Mouse (Mus musculus): ENCODE measurements at regions not wholly inside any gene's neighbourhood (a gene's known extent, or its start where the extent isn't known, plus 50 kb on each side); places are given as distances from the start of the nearest gene placed in this dataset.

DNA sequence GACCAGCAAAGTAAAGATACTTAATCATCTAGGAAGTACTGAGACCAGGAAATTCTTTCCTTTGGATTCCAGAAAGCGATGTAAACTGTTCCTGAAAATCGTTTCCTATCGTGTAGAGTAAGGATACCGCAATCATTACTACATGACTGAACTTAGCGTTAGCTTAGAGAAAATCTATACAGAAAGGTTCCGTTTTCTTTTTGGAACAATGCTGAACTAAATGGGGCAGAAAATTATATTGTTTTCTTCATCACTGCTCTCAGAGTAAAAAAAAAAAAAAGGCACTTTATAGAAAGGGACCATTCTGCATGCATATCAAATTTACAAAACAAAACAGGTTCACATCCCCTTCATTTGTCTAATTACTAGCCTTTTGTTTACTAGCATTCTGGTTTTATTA lies 713.0 kb downstream of the Rfpl4b start:
- no peak overlapping the region for H3K9ac ChIP-seq (ENCODE audit: low read depth, poor library complexity, severe bottlenecking)
- TF ChIP-seq CTCF (IDR thresholded peaks at IDR 0.05; ENCODE audit: low read depth, low read length): no peak
- TF ChIP-seq POLR2A (IDR thresholded peaks at IDR 0.05; ENCODE audit: insufficient read depth, low read length): no peak
- no peak for TF ChIP-seq EP300 (IDR thresholded peaks at IDR 0.05; ENCODE audit: insufficient read depth, low read depth, low read length)
- H3K4me1 ChIP-seq (ENCODE audit: control insufficient read depth, insufficient read depth, low read length): no peaks in the 10 kb centered on the region
- no peaks in the 10 kb centered on the region for H3K36me3 ChIP-seq (ENCODE audit: control insufficient read depth, insufficient read depth, low read length, poor library complexity, severe bottlenecking)
- H3K27me3 ChIP-seq (ENCODE audit: control insufficient read depth, insufficient read depth, low read length, poor library complexity, severe bottlenecking): no peaks in the 10 kb centered on the region
- H3K27ac ChIP-seq (ENCODE audit: insufficient read depth, low read length): no peak overlapping the region
- no peak overlapping the region for H3K4me3 ChIP-seq (ENCODE audit: low read depth, low read length)
- H3K9me3 ChIP-seq (replicated peaks; ENCODE audit: control insufficient read depth, insufficient read depth, low read length, poor library complexity, severe bottlenecking): no peaks in the 10 kb centered on the region

DNA sequence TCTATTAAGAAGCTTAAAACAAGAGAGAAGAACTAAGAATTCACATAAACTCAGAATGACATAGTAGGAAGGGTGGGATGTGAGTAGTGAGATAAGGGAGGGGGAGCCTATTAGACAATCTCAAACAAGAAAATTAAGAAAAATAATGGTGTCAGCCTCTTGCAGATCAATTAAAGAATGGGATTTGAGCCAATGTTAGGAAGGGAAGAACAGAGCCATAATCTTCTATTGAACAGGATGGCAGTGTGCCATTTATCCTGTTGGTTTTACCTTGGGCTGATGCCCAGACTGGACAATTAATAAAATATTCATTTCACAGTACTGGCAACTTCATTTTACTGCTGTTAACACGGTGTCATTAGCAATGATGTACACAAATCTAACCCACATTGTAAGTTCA lies 718.0 kb downstream of the Rfpl4b start:
- Histone ChIP-seq H3K27me3 (ENCODE audit: control insufficient read depth, insufficient read depth, low read length, poor library complexity, severe bottlenecking) (no peaks in the 10 kb centered on the region), H3K27ac (ENCODE audit: insufficient read depth, low read length) (no peak overlapping the region), H3K4me3 (ENCODE audit: low read depth, low read length) (no peak overlapping the region), H3K4me1 (ENCODE audit: control insufficient read depth, insufficient read depth, low read length) (no peaks in the 10 kb centered on the region), H3K9me3 (replicated peaks; ENCODE audit: control insufficient read depth, insufficient read depth, low read length, poor library complexity, severe bottlenecking) (no peaks in the 10 kb centered on the region), H3K9ac (ENCODE audit: low read depth, poor library complexity, severe bottlenecking) (no peak overlapping the region), H3K36me3 (ENCODE audit: control insufficient read depth, insufficient read depth, low read length, poor library complexity, severe bottlenecking) (no peaks in the 10 kb centered on the region)
- no peak for TF ChIP-seq EP300 (IDR thresholded peaks at IDR 0.05; ENCODE audit: insufficient read depth, low read depth, low read length)
- TF ChIP-seq POLR2A (IDR thresholded peaks at IDR 0.05; ENCODE audit: insufficient read depth, low read length): no peak
- TF ChIP-seq CTCF (IDR thresholded peaks at IDR 0.05; ENCODE audit: low read depth, low read length): no peak

DNA sequence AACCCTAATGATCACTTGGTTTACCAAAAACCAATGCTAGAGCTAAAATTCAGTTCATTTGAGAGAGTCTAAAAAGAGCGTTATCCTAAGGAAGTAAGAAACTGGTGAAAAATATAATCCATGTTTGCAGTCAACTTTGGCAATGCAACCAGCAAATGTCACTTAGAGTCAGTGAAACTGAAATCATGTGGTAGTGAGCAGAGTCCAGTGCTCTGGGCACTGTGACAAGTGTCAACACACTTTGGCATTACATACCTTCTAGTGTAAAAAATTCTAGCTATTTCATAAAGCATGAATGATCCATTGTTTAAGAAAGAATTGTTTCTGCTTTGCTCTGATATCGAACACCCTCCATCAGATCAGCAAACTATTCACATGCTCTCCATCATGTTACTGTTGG lies 743.1 kb downstream of the Rfpl4b start:
- Histone ChIP-seq H3K36me3 (ENCODE audit: control insufficient read depth, insufficient read depth, low read length, poor library complexity, severe bottlenecking) (no peaks in the 10 kb centered on the region), H3K4me1 (ENCODE audit: control insufficient read depth, insufficient read depth, low read length) (no peaks in the 10 kb centered on the region), H3K27ac (ENCODE audit: insufficient read depth, low read length) (no peak overlapping the region), H3K9ac (ENCODE audit: low read depth, poor library complexity, severe bottlenecking) (no peak overlapping the region), H3K9me3 (replicated peaks; ENCODE audit: control insufficient read depth, insufficient read depth, low read length, poor library complexity, severe bottlenecking) (no peaks in the 10 kb centered on the region), H3K4me3 (ENCODE audit: low read depth, low read length) (no peak overlapping the region), H3K27me3 (ENCODE audit: control insufficient read depth, insufficient read depth, low read length, poor library complexity, severe bottlenecking) (no peaks in the 10 kb centered on the region)
- no peak for TF ChIP-seq CTCF (IDR thresholded peaks at IDR 0.05; ENCODE audit: low read depth, low read length)
- TF ChIP-seq POLR2A (IDR thresholded peaks at IDR 0.05; ENCODE audit: insufficient read depth, low read length): no peak
- TF ChIP-seq EP300 (IDR thresholded peaks at IDR 0.05; ENCODE audit: insufficient read depth, low read depth, low read length): no peak

- H3K27ac ChIP-seq (ENCODE audit: insufficient read depth, low read length): no peak overlapping the region
- no peaks in the 10 kb centered on the region for H3K4me1 ChIP-seq (ENCODE audit: control insufficient read depth, insufficient read depth, low read length)
- no peak overlapping the region for H3K4me3 ChIP-seq (ENCODE audit: low read depth, low read length)
- no peaks in the 10 kb centered on the region for H3K36me3 ChIP-seq (ENCODE audit: control insufficient read depth, insufficient read depth, low read length, poor library complexity, severe bottlenecking)
- H3K9me3 ChIP-seq (replicated peaks; ENCODE audit: control insufficient read depth, insufficient read depth, low read length, poor library complexity, severe bottlenecking): no peaks in the 10 kb centered on the region
- H3K27me3 ChIP-seq (ENCODE audit: control insufficient read depth, insufficient read depth, low read length, poor library complexity, severe bottlenecking): no peaks in the 10 kb centered on the region
- no peak overlapping the region for H3K9ac ChIP-seq (ENCODE audit: low read depth, poor library complexity, severe bottlenecking)
- TF ChIP-seq EP300 (IDR thresholded peaks at IDR 0.05; ENCODE audit: insufficient read depth, low read depth, low read length) (no peak), POLR2A (IDR thresholded peaks at IDR 0.05; ENCODE audit: insufficient read depth, low read length) (no peak), CTCF (IDR thresholded peaks at IDR 0.05; ENCODE audit: low read depth, low read length) (no peak)
Observed at GRCm38 (mm10) chr10:38072394-38072793, 749.2 kb downstream of the Rfpl4b start.

GRCm38 (mm10) chr10:38059050-38059449 lies 762.5 kb downstream of the Rfpl4b start:
- no peak overlapping the region for H3K9ac ChIP-seq (ENCODE audit: low read depth, poor library complexity, severe bottlenecking)
- H3K9me3 ChIP-seq (replicated peaks; ENCODE audit: control insufficient read depth, insufficient read depth, low read length, poor library complexity, severe bottlenecking): peaks cover 10% of the 10 kb centered on the region
- H3K27me3 ChIP-seq (ENCODE audit: control insufficient read depth, insufficient read depth, low read length, poor library complexity, severe bottlenecking): no peaks in the 10 kb centered on the region
- no peak overlapping the region for H3K4me3 ChIP-seq (ENCODE audit: low read depth, low read length)
- no peaks in the 10 kb centered on the region for H3K36me3 ChIP-seq (ENCODE audit: control insufficient read depth, insufficient read depth, low read length, poor library complexity, severe bottlenecking)
- no peaks in the 10 kb centered on the region for H3K4me1 ChIP-seq (ENCODE audit: control insufficient read depth, insufficient read depth, low read length)
- TF ChIP-seq EP300 (IDR thresholded peaks at IDR 0.05; ENCODE audit: insufficient read depth, low read depth, low read length) (no peak), POLR2A (IDR thresholded peaks at IDR 0.05; ENCODE audit: insufficient read depth, low read length) (no peak), CTCF (IDR thresholded peaks at IDR 0.05; ENCODE audit: low read depth, low read length) (no peak)
- H3K27ac ChIP-seq (ENCODE audit: insufficient read depth, low read length): no peak overlapping the region

DNA sequence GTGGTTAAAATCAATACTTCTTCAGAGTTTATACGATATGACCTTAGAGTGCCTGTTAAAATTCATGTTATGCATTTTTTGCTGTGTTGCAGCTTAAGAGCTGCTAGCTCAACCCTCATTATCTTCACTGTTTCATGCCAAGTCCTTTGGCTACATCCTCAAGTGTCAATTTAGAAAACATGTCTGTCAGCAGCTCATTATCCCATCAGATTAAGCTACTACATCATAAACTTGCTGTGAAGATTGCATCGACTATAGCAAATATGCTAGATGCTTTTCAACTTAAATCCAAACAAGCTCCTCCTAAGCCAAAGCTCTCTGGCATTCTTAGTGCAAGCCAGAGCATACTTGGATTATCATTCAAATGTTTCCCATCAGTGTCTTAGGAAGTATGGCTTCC lies 811.1 kb downstream of the Rfpl4b start:
- Histone ChIP-seq H3K9me3 (replicated peaks; ENCODE audit: control insufficient read depth, insufficient read depth, low read length, poor library complexity, severe bottlenecking) (no peaks in the 10 kb centered on the region), H3K4me1 (ENCODE audit: control insufficient read depth, insufficient read depth, low read length) (no peaks in the 10 kb centered on the region), H3K36me3 (ENCODE audit: control insufficient read depth, insufficient read depth, low read length, poor library complexity, severe bottlenecking) (no peaks in the 10 kb centered on the region), H3K4me3 (ENCODE audit: low read depth, low read length) (no peak overlapping the region), H3K27ac (ENCODE audit: insufficient read depth, low read length) (no peak overlapping the region), H3K27me3 (ENCODE audit: control insufficient read depth, insufficient read depth, low read length, poor library complexity, severe bottlenecking) (no peaks in the 10 kb centered on the region), H3K9ac (ENCODE audit: low read depth, poor library complexity, severe bottlenecking) (no peak overlapping the region)
- TF ChIP-seq POLR2A (IDR thresholded peaks at IDR 0.05; ENCODE audit: insufficient read depth, low read length): no peak
- no peak for TF ChIP-seq EP300 (IDR thresholded peaks at IDR 0.05; ENCODE audit: insufficient read depth, low read depth, low read length)
- no peak for TF ChIP-seq CTCF (IDR thresholded peaks at IDR 0.05; ENCODE audit: low read depth, low read length)

Measured in ES-Bruce4 (cell line).